In genomic region chr10:62222777-62223176, GRCm38 (mm10) we compare ENCODE assay signal across 15 mouse cellular contexts. TPM values are rescaled to one million over a fixed set of nuclear protein-coding genes. Genes with fewer than 3 reads are reported as not detected.
DNase-seq lines count a peak whose midpoint lies in the region; ATAC-seq and TF ChIP-seq lines count a peak whose summit lies in the region.
"Had no signal": no experiment of that assay in that cellular context is flagged by ENCODE, and none has a peak within 500 bp of the region (broad histone marks: within the 10 kb centered on the region; RNA-seq: fewer than 3 reads in every experiment).

No protein-coding gene starts in this region.

- no peak overlapping the region for H3K4me3 ChIP-seq in embryonic facial prominence, embryonic 11.5 days (ENCODE audit: low read depth, low read length)
- no peak overlapping the region for H3K4me3 ChIP-seq in embryonic facial prominence, embryonic 10.5 days
- no peak overlapping the region for H3K4me3 ChIP-seq in intestine, embryonic 14.5 days (ENCODE audit: low read depth, low read length)
- no peak overlapping the region for H3K4me3 ChIP-seq in stomach, postnatal 0 days (ENCODE audit: low read depth, low read length)
- no peak overlapping the region for H3K4me3 ChIP-seq in midbrain, embryonic 10.5 days
- no peak overlapping the region for H3K4me3 ChIP-seq in midbrain, embryonic 16.5 days (ENCODE audit: low read depth, low read length)
- H3K4me3 ChIP-seq: hindbrain, embryonic 15.5 days; limb, embryonic 13.5 days; midbrain, embryonic 12.5 days had no signal

- no peaks in the 10 kb centered on the region for H3K36me3 ChIP-seq in embryonic facial prominence, embryonic 11.5 days (replicated peaks; ENCODE audit: control insufficient read depth, insufficient read depth, low read depth, low read length)
- peaks cover 4% of the 10 kb centered on the region; the same call in 1 of the 2 replicates for H3K36me3 ChIP-seq in embryonic facial prominence, embryonic 10.5 days (replicated peaks)
- H3K36me3 ChIP-seq in intestine, embryonic 14.5 days (ENCODE audit: control insufficient read depth, insufficient read depth, low read length), result no peaks in the 10 kb centered on the region
- H3K36me3 ChIP-seq in stomach, postnatal 0 days (ENCODE audit: control insufficient read depth, insufficient read depth, low read length), result no peaks in the 10 kb centered on the region
- no peaks in the 10 kb centered on the region for H3K36me3 ChIP-seq in midbrain, embryonic 10.5 days
- no peaks in the 10 kb centered on the region for H3K36me3 ChIP-seq in midbrain, embryonic 16.5 days (ENCODE audit: control insufficient read depth, insufficient read depth, low read length)
- H3K36me3 ChIP-seq: hindbrain, embryonic 15.5 days; limb, embryonic 13.5 days; midbrain, embryonic 12.5 days had no signal

- H3K9me3 ChIP-seq in embryonic facial prominence, embryonic 11.5 days (replicated peaks; ENCODE audit: control insufficient read depth, low read length), result no peaks in the 10 kb centered on the region
- no peaks in the 10 kb centered on the region for H3K9me3 ChIP-seq in embryonic facial prominence, embryonic 10.5 days
- H3K9me3 ChIP-seq in intestine, embryonic 14.5 days (ENCODE audit: control insufficient read depth, low read length), result no peaks in the 10 kb centered on the region
- H3K9me3 ChIP-seq in stomach, postnatal 0 days (ENCODE audit: control insufficient read depth, low read length), result no peaks in the 10 kb centered on the region
- no peaks in the 10 kb centered on the region for H3K9me3 ChIP-seq in midbrain, embryonic 10.5 days (replicated peaks)
- H3K9me3 ChIP-seq in midbrain, embryonic 16.5 days (replicated peaks; ENCODE audit: control insufficient read depth, low read length, poor library complexity, severe bottlenecking), result no peaks in the 10 kb centered on the region
- H3K9me3 ChIP-seq: hindbrain, embryonic 15.5 days; limb, embryonic 13.5 days; midbrain, embryonic 12.5 days had no signal

- H3K4me2 ChIP-seq in embryonic facial prominence, embryonic 11.5 days (ENCODE audit: low read depth, low read length), result no peak overlapping the region
- H3K4me2 ChIP-seq in intestine, embryonic 14.5 days (ENCODE audit: low read length), result no peak overlapping the region
- H3K4me2 ChIP-seq in stomach, postnatal 0 days (replicated peaks; ENCODE audit: low read depth), result no peak overlapping the region
- no peak overlapping the region for H3K4me2 ChIP-seq in midbrain, embryonic 16.5 days (ENCODE audit: low read length)
- H3K4me2 ChIP-seq: hindbrain, embryonic 15.5 days; limb, embryonic 13.5 days; midbrain, embryonic 12.5 days had no signal

- no peaks in the 10 kb centered on the region for H3K27me3 ChIP-seq in embryonic facial prominence, embryonic 11.5 days (ENCODE audit: control insufficient read depth, insufficient read depth, low read length)
- no peaks in the 10 kb centered on the region; the same call in 1 of the 2 replicates for H3K27me3 ChIP-seq in embryonic facial prominence, embryonic 10.5 days (replicated peaks; ENCODE audit: low read depth, poor library complexity, severe bottlenecking)
- no peaks in the 10 kb centered on the region for H3K27me3 ChIP-seq in intestine, embryonic 14.5 days (replicated peaks; ENCODE audit: control insufficient read depth, insufficient read depth, low read length)
- no peaks in the 10 kb centered on the region for H3K27me3 ChIP-seq in stomach, postnatal 0 days (ENCODE audit: control insufficient read depth, insufficient read depth, low read length)
- no peaks in the 10 kb centered on the region for H3K27me3 ChIP-seq in midbrain, embryonic 10.5 days (ENCODE audit: low read depth, poor library complexity, severe bottlenecking)
- no peaks in the 10 kb centered on the region for H3K27me3 ChIP-seq in midbrain, embryonic 16.5 days (ENCODE audit: control insufficient read depth, insufficient read depth, low read depth, low read length)
- H3K27me3 ChIP-seq: hindbrain, embryonic 15.5 days; limb, embryonic 13.5 days; midbrain, embryonic 12.5 days had no signal

- no peak overlapping the region for H3K9ac ChIP-seq in embryonic facial prominence, embryonic 11.5 days (replicated peaks; ENCODE audit: low read length)
- H3K9ac ChIP-seq in intestine, embryonic 14.5 days (ENCODE audit: low read length), result no peak overlapping the region
- no peak overlapping the region for H3K9ac ChIP-seq in stomach, postnatal 0 days (ENCODE audit: low read length)
- no peak overlapping the region for H3K9ac ChIP-seq in midbrain, embryonic 16.5 days (ENCODE audit: low read depth, low read length)
- H3K9ac ChIP-seq: hindbrain, embryonic 15.5 days; limb, embryonic 13.5 days; midbrain, embryonic 12.5 days had no signal

- TF ChIP-seq CTCF in stomach, postnatal 0 days (IDR thresholded peaks at IDR 0.05; ENCODE audit: low read depth), result no peak

- no peak for ATAC-seq in embryonic facial prominence, embryonic 11.5 days (replicated peaks; ENCODE audit: insufficient number of reproducible peaks, low FRiP score, low TSS enrichment, low read depth)
- ATAC-seq in intestine, embryonic 14.5 days (replicated peaks; ENCODE audit: low FRiP score, low TSS enrichment, low read depth), result no peak; the same call in 1 of the 2 replicates
- ATAC-seq in stomach, postnatal 0 days (ENCODE audit: low FRiP score, low TSS enrichment), result peak; percentile 84
- no peak for ATAC-seq in midbrain, embryonic 16.5 days

- 76% methylated on average over 17 of the region's 17 CpGs for WGBS in embryonic facial prominence, embryonic 11.5 days
- WGBS in embryonic facial prominence, embryonic 10.5 days, result 82% methylated on average over 17 of the region's 17 CpGs
- 57% methylated on average over 17 of the region's 17 CpGs for WGBS in intestine, embryonic 14.5 days
- WGBS in stomach, postnatal 0 days, result 40% methylated on average over 17 of the region's 17 CpGs
- 90% methylated on average over 17 of the region's 17 CpGs for WGBS in midbrain, embryonic 10.5 days
- WGBS in midbrain, embryonic 16.5 days, result 85% methylated on average over 17 of the region's 17 CpGs

- H3K27ac ChIP-seq in embryonic facial prominence, embryonic 11.5 days (replicated peaks; ENCODE audit: low read depth, low read length), result no peak overlapping the region
- H3K27ac ChIP-seq in embryonic facial prominence, embryonic 10.5 days (replicated peaks), result no peak overlapping the region
- H3K27ac ChIP-seq in intestine, embryonic 14.5 days (ENCODE audit: low read depth), result 0 out of 2 replicates have a peak overlapping the region, but pooled peaks have one; percentile 9
- H3K27ac ChIP-seq in stomach, postnatal 0 days (replicated peaks), result peak overlapping the region; percentile 92
- no peak overlapping the region for H3K27ac ChIP-seq in midbrain, embryonic 10.5 days (replicated peaks)
- no peak overlapping the region for H3K27ac ChIP-seq in midbrain, embryonic 16.5 days (ENCODE audit: low read length)
- H3K27ac ChIP-seq: hindbrain, embryonic 15.5 days; kidney, postnatal 0 days; limb, embryonic 13.5 days; midbrain, embryonic 12.5 days had no signal

- peak; percentile 7 for DNase-seq in embryonic facial prominence, embryonic 11.5 days (ENCODE audit: low spot score)
- no peak for DNase-seq in embryonic facial prominence, embryonic 10.5 days (ENCODE audit: low spot score)
- DNase-seq in intestine, embryonic 14.5 days (ENCODE audit: low spot score), result no peak
- DNase-seq in lung, postnatal 10 days, result peak; percentile 61
- peak; percentile 89 for DNase-seq in stomach, postnatal 0 days (ENCODE audit: low spot score)
- no peak for DNase-seq in midbrain, embryonic 10.5 days (ENCODE audit: low spot score)
- DNase-seq in spleen, postnatal 4 days (ENCODE audit: low spot score in 2 of 2), result no peak
- DNase-seq: cerebellum, adult 2 months; heart, adult 18-20 months had no signal

- no peaks in the 10 kb centered on the region for H3K4me1 ChIP-seq in embryonic facial prominence, embryonic 11.5 days (ENCODE audit: control insufficient read depth, insufficient read depth, low read length)
- H3K4me1 ChIP-seq in embryonic facial prominence, embryonic 10.5 days, result peaks cover 36% of the 10 kb centered on the region
- peaks cover 17% of the 10 kb centered on the region; the same call in 1 of the 2 replicates for H3K4me1 ChIP-seq in intestine, embryonic 14.5 days (replicated peaks; ENCODE audit: control insufficient read depth, insufficient read depth, low read length)
- H3K4me1 ChIP-seq in stomach, postnatal 0 days (replicated peaks; ENCODE audit: control insufficient read depth, insufficient read depth), result peaks cover 8% of the 10 kb centered on the region; the same call in 1 of the 2 replicates
- no peaks in the 10 kb centered on the region for H3K4me1 ChIP-seq in midbrain, embryonic 10.5 days
- H3K4me1 ChIP-seq in midbrain, embryonic 16.5 days (ENCODE audit: control insufficient read depth, insufficient read depth, low read length), result no peaks in the 10 kb centered on the region
- H3K4me1 ChIP-seq: hindbrain, embryonic 15.5 days; limb, embryonic 13.5 days; midbrain, embryonic 12.5 days had no signal

- TF ChIP-seq EP300 in stomach, postnatal 0 days (optimal IDR thresholded peaks at IDR 0.05), result no peak

RNA-seq across cellular contexts. Expression of gene Tspan15, which starts 8.3 kb away (rescaled TPM):
- 12.2 and 13.3 TPM in 2 replicates for polyA plus RNA-seq in embryonic facial prominence, embryonic 11.5 days (2014; fragmentation: Nextera tagmentation; extraction: Ambion mirVana)
- 21.8 and 22.3 TPM in 2 replicates for polyA plus RNA-seq in embryonic facial prominence, embryonic 10.5 days (2016; fragmentation: Nextera tagmentation; extraction: Ambion mirVana)
- polyA plus RNA-seq in intestine, embryonic 14.5 days (2014; fragmentation: Nextera tagmentation; extraction: Ambion mirVana), result 31.5 and 32.5 TPM in 2 replicates
- polyA plus RNA-seq in stomach, postnatal 0 days (2015; fragmentation: Nextera tagmentation; extraction: Ambion mirVana), result 97.4 and 112 TPM in 2 replicates
- polyA plus RNA-seq in midbrain, embryonic 10.5 days (2016; fragmentation: Nextera tagmentation; extraction: Ambion mirVana), result 16.1 and 18.9 TPM in 2 replicates
- polyA plus RNA-seq in midbrain, embryonic 16.5 days (2015; fragmentation: Nextera tagmentation; extraction: Ambion mirVana), result 19.4 and 23.2 TPM in 2 replicates

RNA-seq across cellular contexts. Expression of gene Tacr2, which starts 29.5 kb away (rescaled TPM):
- not detected in 2 replicates for polyA plus RNA-seq in embryonic facial prominence, embryonic 11.5 days (2014; fragmentation: Nextera tagmentation; extraction: Ambion mirVana)
- polyA plus RNA-seq in embryonic facial prominence, embryonic 10.5 days (2016; fragmentation: Nextera tagmentation; extraction: Ambion mirVana), result not detected in 2 replicates
- 0.50 and 0.98 TPM in 2 replicates for polyA plus RNA-seq in intestine, embryonic 14.5 days (2014; fragmentation: Nextera tagmentation; extraction: Ambion mirVana)
- 1.3 and 1.6 TPM in 2 replicates for polyA plus RNA-seq in stomach, postnatal 0 days (2015; fragmentation: Nextera tagmentation; extraction: Ambion mirVana)
- polyA plus RNA-seq in midbrain, embryonic 10.5 days (2016; fragmentation: Nextera tagmentation; extraction: Ambion mirVana), result not detected in 2 replicates
- not detected in 2 replicates for polyA plus RNA-seq in midbrain, embryonic 16.5 days (2015; fragmentation: Nextera tagmentation; extraction: Ambion mirVana)
- polyA plus RNA-seq: heart, postnatal 0 days; hindbrain, embryonic 15.5 days; kidney, postnatal 0 days; limb, embryonic 13.5 days; midbrain, embryonic 12.5 days had no signal

Comparison
In these comparisons a context has a peak if more than half of its experiments do, and no peak if none do; other contexts are left out.
1. DNase-seq: peak in embryonic facial prominence, embryonic 11.5 days (single experiment), lung, postnatal 10 days (single experiment) and stomach, postnatal 0 days (single experiment); none in embryonic facial prominence, embryonic 10.5 days (single experiment), intestine, embryonic 14.5 days (single experiment), midbrain, embryonic 10.5 days (single experiment) and spleen, postnatal 4 days (0 of 2).
2. H3K27ac ChIP-seq: peak in intestine, embryonic 14.5 days (single experiment) and stomach, postnatal 0 days (single experiment); none in embryonic facial prominence, embryonic 11.5 days (single experiment), embryonic facial prominence, embryonic 10.5 days (single experiment), midbrain, embryonic 10.5 days (single experiment) and midbrain, embryonic 16.5 days (single experiment).